Mouse (Mus musculus): Measurements from ENCODE around the gene Tmed4. TPM values are rescaled to one million over a fixed set of nuclear protein-coding genes. Genes with fewer than 3 reads are reported as not detected.
A peak's percentile ranks its signal among the peaks of the same experiment; 100 is the strongest.

The Tmed4 gene
- 114 TPM in 2 replicates for polyA plus RNA-seq (2014; fragmentation: Nextera tagmentation; extraction: Ambion mirVana)

GRCm38 (mm10) chr11:6274387-6275093 lies at the start of gene Tmed4:
Gene Tmed4 (minus strand): TSS chr11:6274870.
- Histone ChIP-seq H3K4me1 (ENCODE audit: control insufficient read depth, insufficient read depth, low read length) (peaks cover 4% of the 10 kb centered on the region; the same call in 1 of the 2 replicates), H3K36me3 (ENCODE audit: control insufficient read depth, insufficient read depth, low read length) (peaks cover 2% of the 10 kb centered on the region), H3K27me3 (ENCODE audit: control insufficient read depth, insufficient read depth, low read length) (no peaks in the 10 kb centered on the region), H3K4me2 (ENCODE audit: low read depth, severe bottlenecking) (peak within 1 kb of the TSS; percentile 79), H3K4me3 (ENCODE audit: low read depth, low read length) (peak within 1 kb of the TSS; percentile 98), H3K9ac (ENCODE audit: low read length) (peak within 1 kb of the TSS; percentile 82), H3K27ac (replicated peaks; ENCODE audit: low read depth, low read length) (peak within 1 kb of the TSS; percentile 9; the same call in 1 of the 2 replicates), H3K9me3 (ENCODE audit: control insufficient read depth, low read length) (no peaks in the 10 kb centered on the region)
- peak; percentile 96 for DNase-seq (ENCODE audit: low spot score)
- ATAC-seq (ENCODE audit: insufficient number of reproducible peaks, low FRiP score, low TSS enrichment, low read depth): peak; percentile 92
- under 1% methylated on average over 39 of the region's 39 CpGs for WGBS

- no peak for DNase-seq (ENCODE audit: low spot score)
- Histone ChIP-seq H3K4me3 (ENCODE audit: low read depth, low read length) (no peak overlapping the region), H3K4me1 (ENCODE audit: control insufficient read depth, insufficient read depth, low read length) (no peaks in the 10 kb centered on the region), H3K9me3 (ENCODE audit: control insufficient read depth, low read length) (no peaks in the 10 kb centered on the region), H3K36me3 (ENCODE audit: control insufficient read depth, insufficient read depth, low read length) (peaks cover 2% of the 10 kb centered on the region; the same call in 1 of the 2 replicates), H3K4me2 (ENCODE audit: low read depth, severe bottlenecking) (no peak overlapping the region), H3K27ac (replicated peaks; ENCODE audit: low read depth, low read length) (no peak overlapping the region), H3K27me3 (ENCODE audit: control insufficient read depth, insufficient read depth, low read length) (no peaks in the 10 kb centered on the region), H3K9ac (ENCODE audit: low read length) (no peak overlapping the region)
- WGBS: 82% methylated on average over 5 of the region's 5 CpGs
- no peak for ATAC-seq (ENCODE audit: insufficient number of reproducible peaks, low FRiP score, low TSS enrichment, low read depth)
Measured at GRCm38 (mm10) chr11:6323348-6323747, 48.7 kb upstream of the Tmed4 start.

- 87% methylated on average over 2 of the region's 2 CpGs for WGBS
- Histone ChIP-seq H3K4me3 (ENCODE audit: low read depth, low read length) (no peak overlapping the region), H3K4me1 (ENCODE audit: control insufficient read depth, insufficient read depth, low read length) (no peaks in the 10 kb centered on the region), H3K9me3 (ENCODE audit: control insufficient read depth, low read length) (no peaks in the 10 kb centered on the region), H3K9ac (ENCODE audit: low read length) (no peak overlapping the region), H3K27me3 (ENCODE audit: control insufficient read depth, insufficient read depth, low read length) (no peaks in the 10 kb centered on the region), H3K27ac (replicated peaks; ENCODE audit: low read depth, low read length) (no peak overlapping the region), H3K4me2 (ENCODE audit: low read depth, severe bottlenecking) (no peak overlapping the region), H3K36me3 (ENCODE audit: control insufficient read depth, insufficient read depth, low read length) (peaks cover 5% of the 10 kb centered on the region)
- DNase-seq (ENCODE audit: low spot score) (no peak), ATAC-seq (ENCODE audit: insufficient number of reproducible peaks, low FRiP score, low TSS enrichment, low read depth) (no peak)
Measured at GRCm38 (mm10) chr11:6322086-6322485, 47.4 kb upstream of the Tmed4 start.

- no peak overlapping the region for H3K9ac ChIP-seq (ENCODE audit: low read length)
- 85% methylated on average over 2 of the region's 2 CpGs for WGBS
- no peaks in the 10 kb centered on the region for H3K9me3 ChIP-seq (ENCODE audit: control insufficient read depth, low read length)
- DNase-seq (ENCODE audit: low spot score): no peak
- H3K4me2 ChIP-seq (ENCODE audit: low read depth, severe bottlenecking): no peak overlapping the region
- H3K27me3 ChIP-seq (ENCODE audit: control insufficient read depth, insufficient read depth, low read length): no peaks in the 10 kb centered on the region
- H3K4me1 ChIP-seq (ENCODE audit: control insufficient read depth, insufficient read depth, low read length): no peaks in the 10 kb centered on the region
- no peak for ATAC-seq (ENCODE audit: insufficient number of reproducible peaks, low FRiP score, low TSS enrichment, low read depth)
- no peak overlapping the region for H3K4me3 ChIP-seq (ENCODE audit: low read depth, low read length)
- peaks cover 9% of the 10 kb centered on the region for H3K36me3 ChIP-seq (ENCODE audit: control insufficient read depth, insufficient read depth, low read length)
- no peak overlapping the region for H3K27ac ChIP-seq (replicated peaks; ENCODE audit: low read depth, low read length)
Measured at GRCm38 (mm10) chr11:6319374-6319773, 44.7 kb upstream of the Tmed4 start.

GRCm38 (mm10) chr11:6318559-6318958 lies 43.9 kb upstream of the Tmed4 start:
- Histone ChIP-seq H3K27ac (replicated peaks; ENCODE audit: low read depth, low read length) (no peak overlapping the region), H3K9me3 (ENCODE audit: control insufficient read depth, low read length) (no peaks in the 10 kb centered on the region), H3K4me3 (ENCODE audit: low read depth, low read length) (no peak overlapping the region), H3K36me3 (ENCODE audit: control insufficient read depth, insufficient read depth, low read length) (peaks cover 9% of the 10 kb centered on the region), H3K27me3 (ENCODE audit: control insufficient read depth, insufficient read depth, low read length) (no peaks in the 10 kb centered on the region), H3K4me1 (ENCODE audit: control insufficient read depth, insufficient read depth, low read length) (no peaks in the 10 kb centered on the region), H3K4me2 (ENCODE audit: low read depth, severe bottlenecking) (no peak overlapping the region), H3K9ac (ENCODE audit: low read length) (no peak overlapping the region)
- DNase-seq (ENCODE audit: low spot score) (no peak), ATAC-seq (ENCODE audit: insufficient number of reproducible peaks, low FRiP score, low TSS enrichment, low read depth) (no peak)
- 95% methylated on average over 5 of the region's 5 CpGs for WGBS

GRCm38 (mm10) chr11:6316821-6317220 lies 42.2 kb upstream of the Tmed4 start:
- no peaks in the 10 kb centered on the region for H3K9me3 ChIP-seq (ENCODE audit: control insufficient read depth, low read length)
- no peak overlapping the region for H3K4me3 ChIP-seq (ENCODE audit: low read depth, low read length)
- H3K4me1 ChIP-seq (ENCODE audit: control insufficient read depth, insufficient read depth, low read length): no peaks in the 10 kb centered on the region
- 93% methylated on average over 11 of the region's 11 CpGs for WGBS
- DNase-seq (ENCODE audit: low spot score) (no peak), ATAC-seq (ENCODE audit: insufficient number of reproducible peaks, low FRiP score, low TSS enrichment, low read depth) (no peak)
- no peak overlapping the region for H3K4me2 ChIP-seq (ENCODE audit: low read depth, severe bottlenecking)
- H3K27me3 ChIP-seq (ENCODE audit: control insufficient read depth, insufficient read depth, low read length): no peaks in the 10 kb centered on the region
- H3K27ac ChIP-seq (replicated peaks; ENCODE audit: low read depth, low read length): no peak overlapping the region
- H3K9ac ChIP-seq (ENCODE audit: low read length): no peak overlapping the region
- H3K36me3 ChIP-seq (ENCODE audit: control insufficient read depth, insufficient read depth, low read length): peaks cover 9% of the 10 kb centered on the region

- H3K9me3 ChIP-seq (ENCODE audit: control insufficient read depth, low read length): no peaks in the 10 kb centered on the region
- no peak overlapping the region for H3K9ac ChIP-seq (ENCODE audit: low read length)
- no peak for DNase-seq (ENCODE audit: low spot score)
- no peak for ATAC-seq (ENCODE audit: insufficient number of reproducible peaks, low FRiP score, low TSS enrichment, low read depth)
- no peaks in the 10 kb centered on the region for H3K4me1 ChIP-seq (ENCODE audit: control insufficient read depth, insufficient read depth, low read length)
- H3K4me3 ChIP-seq (ENCODE audit: low read depth, low read length): no peak overlapping the region
- no peaks in the 10 kb centered on the region for H3K27me3 ChIP-seq (ENCODE audit: control insufficient read depth, insufficient read depth, low read length)
- no peak overlapping the region for H3K4me2 ChIP-seq (ENCODE audit: low read depth, severe bottlenecking)
- WGBS: 75% methylated on average over 7 of the region's 7 CpGs
- peaks cover 10% of the 10 kb centered on the region for H3K36me3 ChIP-seq (ENCODE audit: control insufficient read depth, insufficient read depth, low read length)
- H3K27ac ChIP-seq (replicated peaks; ENCODE audit: low read depth, low read length): no peak overlapping the region
Measured at GRCm38 (mm10) chr11:6313874-6314406, 39.3 kb upstream of the Tmed4 start.

GRCm38 (mm10) chr11:6308181-6308580 lies 33.5 kb upstream of the Tmed4 start:
- 94% methylated on average over 4 of the region's 4 CpGs for WGBS
- Histone ChIP-seq H3K4me3 (ENCODE audit: low read depth, low read length) (no peak overlapping the region), H3K36me3 (ENCODE audit: control insufficient read depth, insufficient read depth, low read length) (peaks cover 3% of the 10 kb centered on the region; the same call in 1 of the 2 replicates), H3K9ac (ENCODE audit: low read length) (no peak overlapping the region), H3K4me1 (ENCODE audit: control insufficient read depth, insufficient read depth, low read length) (no peaks in the 10 kb centered on the region), H3K9me3 (ENCODE audit: control insufficient read depth, low read length) (no peaks in the 10 kb centered on the region), H3K27ac (replicated peaks; ENCODE audit: low read depth, low read length) (no peak overlapping the region), H3K27me3 (ENCODE audit: control insufficient read depth, insufficient read depth, low read length) (no peaks in the 10 kb centered on the region), H3K4me2 (ENCODE audit: low read depth, severe bottlenecking) (no peak overlapping the region)
- no peak for DNase-seq (ENCODE audit: low spot score)
- ATAC-seq (ENCODE audit: insufficient number of reproducible peaks, low FRiP score, low TSS enrichment, low read depth): no peak
